Mouse (Mus musculus) myocyte (in vitro differentiated cells): Measurements from ENCODE around the gene Wdr41.

Experiments used
- POLR2A ChIP-seq: IDR thresholded peaks from one replicate; pipeline ENCODE4 v1.6.1; 2011; ENCODE audit warnings: low read depth, mild to moderate bottlenecking, control low read depth, moderate library complexity; ENCODE audit not compliant: insufficient read length
- TCF12 ChIP-seq: IDR thresholded peaks from one replicate; pipeline ENCODE4 v1.6.1; 2011; ENCODE audit warnings: mild to moderate bottlenecking, control low read depth; ENCODE audit not compliant: poor library complexity, insufficient read depth, severe bottlenecking

- TF ChIP-seq POLR2A (no peak), TCF12 (no peak)
These were observed 64.1 kb downstream of the Wdr41 start for GRCm38 (mm10) chr13:95040140-95040738.
